Mouse (Mus musculus): ENCODE data around the gene Elmo1.

The Elmo1 gene

DNA sequence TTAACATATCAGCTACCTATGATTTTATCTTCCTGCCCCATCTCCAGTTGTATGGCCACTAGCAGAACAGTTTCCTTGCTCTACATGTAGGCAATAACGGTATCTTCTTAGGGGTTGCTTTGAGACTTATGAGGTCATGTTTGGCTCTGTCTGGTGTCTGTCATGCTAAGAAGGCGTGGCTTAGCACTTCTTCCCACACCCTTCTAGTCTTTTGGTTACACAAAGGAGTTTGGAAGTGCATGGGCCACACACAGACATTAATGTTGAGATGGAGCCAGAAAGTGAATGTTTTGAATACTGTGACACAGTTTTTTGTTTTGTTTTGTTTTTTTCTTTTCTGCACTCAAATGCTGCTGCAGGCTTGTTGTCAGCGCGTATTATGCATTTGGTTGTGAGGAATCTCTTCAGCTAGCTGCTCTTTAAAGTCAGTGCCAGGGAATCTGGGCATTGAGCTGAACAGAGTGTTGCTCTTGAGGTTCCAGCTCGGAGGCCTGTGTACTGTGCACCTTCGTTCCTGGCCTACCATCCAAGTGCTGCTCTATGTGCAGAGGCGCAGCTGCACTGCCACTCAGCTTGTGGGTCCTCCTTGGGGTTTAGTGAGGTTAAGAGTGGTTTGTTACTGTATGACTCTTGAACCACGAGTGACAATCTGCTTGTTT, 31.1 kb downstream of the Elmo1 start:
- no peak for DNase-seq (ENCODE audit: low spot score in 2 of 2)

DNA sequence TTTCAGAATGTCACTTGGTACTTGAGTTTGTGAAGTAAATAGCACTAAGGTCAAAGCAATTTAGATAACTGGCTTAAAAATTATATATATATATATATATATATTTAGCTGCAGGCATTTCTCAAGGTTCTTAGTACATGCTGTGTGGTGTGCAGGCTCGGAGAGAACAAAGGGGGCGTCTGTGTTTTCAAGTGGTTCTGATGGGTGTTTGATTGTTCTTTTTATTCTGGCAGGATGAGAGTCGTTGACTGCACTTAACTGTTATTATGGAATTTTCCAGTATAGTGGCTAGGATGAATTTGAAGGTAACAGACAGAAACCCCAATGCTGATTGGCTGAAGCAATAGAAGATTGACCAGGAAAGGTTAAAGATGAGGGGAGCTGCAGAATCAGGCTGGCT, 33.6 kb downstream of the Elmo1 start:
- DNase-seq (ENCODE audit: low spot score in 2 of 2), result no peak

DNA sequence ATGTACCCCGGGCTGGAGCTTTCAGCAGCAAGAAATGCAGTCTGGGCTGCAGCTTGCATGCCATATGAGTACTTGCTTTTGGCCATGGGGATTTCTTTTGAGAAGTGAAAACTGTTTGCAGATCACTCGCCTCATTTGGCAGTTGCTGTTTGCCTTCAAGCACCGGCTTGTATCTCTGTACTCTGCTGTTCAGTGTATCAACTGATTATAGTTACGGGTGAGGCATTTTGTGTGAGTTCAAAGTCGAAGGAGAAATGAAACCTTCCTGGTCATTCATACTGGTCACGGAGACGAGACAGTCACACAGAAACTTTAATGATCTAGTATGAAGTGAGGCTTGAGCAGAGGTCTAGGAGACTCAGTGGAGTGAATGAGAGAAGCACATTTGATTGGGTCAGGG, 34.6 kb downstream of the Elmo1 start:
- DNase-seq (ENCODE audit: low spot score in 2 of 2), result no peak

DNA sequence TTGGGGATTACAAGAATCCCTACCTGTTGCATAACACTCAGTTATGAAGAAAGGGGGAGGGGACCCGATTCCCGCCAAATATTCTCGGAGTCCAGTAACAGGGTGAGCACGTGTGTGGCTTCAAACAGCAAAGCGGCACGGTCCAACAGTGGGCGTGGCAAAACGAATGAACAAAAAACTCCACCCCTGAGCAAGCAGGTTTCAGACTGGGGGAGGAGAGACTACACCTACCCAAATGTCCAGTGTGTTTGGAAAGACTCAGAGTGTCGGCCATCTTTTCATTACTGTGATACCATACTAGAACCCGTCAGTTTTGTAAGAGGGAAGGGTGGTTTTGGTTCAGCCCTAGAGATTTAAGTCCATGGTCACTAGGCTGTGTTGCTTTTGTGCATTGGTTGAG, 35.4 kb downstream of the Elmo1 start:
- no peak for DNase-seq (ENCODE audit: low spot score in 2 of 2)

DNA sequence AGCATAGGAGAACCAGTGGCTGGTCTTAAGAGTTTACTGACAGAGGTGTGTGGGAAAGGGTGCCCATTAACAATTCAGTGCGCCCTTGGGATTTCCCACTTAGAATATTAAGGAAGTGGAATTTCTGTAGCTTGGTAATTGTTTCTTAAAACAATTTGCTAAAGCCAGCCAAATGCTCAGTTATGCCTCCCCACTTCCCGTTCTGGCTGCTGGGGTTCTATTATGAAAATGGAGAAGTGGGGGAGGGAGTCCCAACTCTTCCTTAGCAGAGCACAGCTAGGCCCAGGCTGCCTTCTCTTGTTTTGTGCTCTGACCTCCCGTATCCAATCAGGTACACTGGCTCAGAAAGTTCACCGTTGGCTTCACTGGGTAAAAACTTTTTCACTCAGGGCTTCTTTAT, 37.2 kb downstream of the Elmo1 start:
- peak in 1 of 2 experiments; percentile 30 for DNase-seq (ENCODE audit: low spot score in 2 of 2)

DNA sequence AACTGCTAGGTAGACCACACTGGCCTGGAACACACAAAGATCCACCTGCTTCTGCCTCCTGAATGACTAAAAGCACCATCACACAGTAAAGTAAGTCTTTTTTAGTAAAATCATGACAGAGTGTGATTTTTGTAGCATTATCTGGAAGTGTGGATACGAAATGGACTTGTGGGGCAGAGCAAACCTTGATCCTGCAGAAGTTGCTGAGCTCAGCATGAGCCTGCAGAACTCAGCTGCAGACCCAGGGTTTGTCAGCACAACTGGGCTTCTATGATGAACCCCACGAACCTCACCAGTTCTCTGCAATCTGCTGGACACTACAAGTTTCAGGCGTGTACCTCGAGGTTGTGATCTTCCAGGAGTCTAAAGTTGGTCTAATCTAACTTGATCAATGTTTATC, 37.7 kb downstream of the Elmo1 start:
- no peak for DNase-seq (ENCODE audit: low spot score in 2 of 2)

DNA sequence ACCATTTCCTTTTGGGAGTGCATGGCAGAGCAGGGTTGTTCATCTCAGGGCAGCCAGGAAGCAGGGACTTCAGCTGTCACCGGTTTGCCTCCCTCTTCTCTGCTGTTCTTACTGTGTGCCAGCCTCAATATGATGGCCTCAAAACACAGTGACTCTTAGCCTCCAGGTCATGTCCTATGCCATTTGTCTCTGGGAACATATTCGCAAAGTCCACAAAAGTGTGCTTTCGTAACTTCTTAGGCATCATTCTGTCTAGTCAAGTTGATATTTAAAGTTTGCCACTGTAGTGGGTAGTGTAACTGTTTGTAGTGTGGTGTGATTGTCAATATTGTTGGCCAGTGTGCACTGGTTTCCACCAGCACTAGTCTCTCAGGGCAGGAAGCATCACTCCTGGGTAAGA, 40.3 kb downstream of the Elmo1 start:
- no peak for DNase-seq (ENCODE audit: low spot score in 2 of 2)

DNA sequence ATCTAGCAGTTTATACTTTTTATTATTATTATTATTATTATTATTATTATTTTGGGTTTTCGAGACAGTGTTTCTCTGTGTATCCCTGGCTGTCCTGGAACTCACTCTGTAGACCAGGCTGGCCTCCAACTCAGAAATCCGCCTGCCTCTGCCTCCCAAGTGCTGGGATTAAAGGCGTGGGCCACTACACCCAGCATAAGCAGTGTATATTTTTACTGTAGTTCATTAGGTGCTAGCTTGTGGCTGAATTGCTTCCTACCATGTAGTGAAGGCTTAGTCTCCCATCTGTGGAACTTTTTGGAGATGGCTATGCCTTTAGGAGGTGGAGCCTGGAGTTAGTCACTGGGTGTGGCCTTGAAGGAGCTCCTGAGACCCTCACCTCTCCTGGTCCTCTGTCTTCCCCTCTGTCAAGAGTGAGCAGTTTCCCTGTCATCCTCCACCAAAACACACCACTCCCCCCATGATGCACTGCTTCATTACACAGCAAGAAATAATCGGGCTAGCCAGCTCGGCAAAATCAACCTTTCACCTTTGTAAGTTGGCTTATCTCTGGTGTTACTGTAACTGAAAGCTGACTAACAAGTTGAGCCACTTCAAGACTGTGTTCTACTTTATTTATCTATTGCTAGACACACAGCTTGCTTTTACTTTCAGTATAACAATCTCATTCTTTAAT, 41.1 kb downstream of the Elmo1 start:
- peak in 1 of 2 experiments; percentile 63 for DNase-seq (ENCODE audit: low spot score in 2 of 2)

DNA sequence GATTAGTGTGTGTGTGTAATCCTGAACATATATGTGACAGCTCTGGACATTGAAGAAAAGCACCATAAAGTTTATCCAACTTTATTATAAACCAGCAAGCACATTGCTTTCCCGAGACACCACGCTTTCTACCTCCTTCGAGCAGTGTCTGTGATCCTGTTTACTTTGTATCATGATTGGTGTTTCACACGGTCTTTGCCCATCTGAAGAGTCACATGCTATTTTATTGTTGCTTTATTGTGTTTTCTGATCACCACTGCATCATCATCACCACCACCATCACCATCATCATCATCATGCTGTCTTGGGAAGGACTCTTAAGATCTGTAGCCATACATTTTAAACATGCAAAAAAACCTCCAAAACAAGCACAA, 41.6 kb downstream of the Elmo1 start:
- DNase-seq (ENCODE audit: low spot score in 2 of 2), result no peak

DNA sequence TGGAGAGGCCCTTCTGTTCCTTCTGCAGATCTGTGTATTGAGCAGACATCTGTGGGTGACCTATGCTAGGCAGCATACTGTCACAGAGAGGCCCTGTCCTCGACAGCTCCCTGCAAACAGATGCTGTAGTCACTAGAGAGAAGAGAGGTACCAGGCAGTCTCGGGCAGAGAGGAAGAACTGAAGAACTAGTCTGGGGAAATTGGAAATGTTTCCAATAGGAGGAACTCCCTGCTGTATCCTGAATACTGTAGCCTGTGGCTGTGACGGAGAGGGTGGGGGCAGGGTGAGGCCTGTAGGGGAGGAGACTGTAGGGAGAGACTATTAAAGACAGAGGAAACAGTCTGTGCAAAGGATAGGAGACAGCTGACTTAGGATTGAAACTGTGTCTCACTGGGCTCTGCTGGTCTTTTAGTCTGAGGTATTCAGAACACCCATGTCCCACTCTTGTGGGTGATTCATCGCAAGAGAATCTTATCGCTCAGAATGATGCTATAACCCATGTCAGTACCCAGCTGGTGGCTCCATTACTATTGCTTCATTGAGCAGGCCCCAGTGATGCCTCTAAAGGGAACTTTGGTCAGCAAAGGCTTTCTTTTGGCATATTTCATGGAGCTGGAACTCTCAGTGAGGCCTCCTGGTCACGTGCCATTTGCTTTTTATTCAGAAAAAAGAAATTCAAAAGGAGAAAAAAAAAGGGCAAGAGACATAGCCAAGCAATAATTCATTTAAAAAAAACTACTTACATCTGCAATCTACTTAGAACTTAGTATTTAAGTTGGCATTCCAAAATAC, 43.4 kb downstream of the Elmo1 start:
- no peak for DNase-seq (ENCODE audit: low spot score in 2 of 2)

DNA sequence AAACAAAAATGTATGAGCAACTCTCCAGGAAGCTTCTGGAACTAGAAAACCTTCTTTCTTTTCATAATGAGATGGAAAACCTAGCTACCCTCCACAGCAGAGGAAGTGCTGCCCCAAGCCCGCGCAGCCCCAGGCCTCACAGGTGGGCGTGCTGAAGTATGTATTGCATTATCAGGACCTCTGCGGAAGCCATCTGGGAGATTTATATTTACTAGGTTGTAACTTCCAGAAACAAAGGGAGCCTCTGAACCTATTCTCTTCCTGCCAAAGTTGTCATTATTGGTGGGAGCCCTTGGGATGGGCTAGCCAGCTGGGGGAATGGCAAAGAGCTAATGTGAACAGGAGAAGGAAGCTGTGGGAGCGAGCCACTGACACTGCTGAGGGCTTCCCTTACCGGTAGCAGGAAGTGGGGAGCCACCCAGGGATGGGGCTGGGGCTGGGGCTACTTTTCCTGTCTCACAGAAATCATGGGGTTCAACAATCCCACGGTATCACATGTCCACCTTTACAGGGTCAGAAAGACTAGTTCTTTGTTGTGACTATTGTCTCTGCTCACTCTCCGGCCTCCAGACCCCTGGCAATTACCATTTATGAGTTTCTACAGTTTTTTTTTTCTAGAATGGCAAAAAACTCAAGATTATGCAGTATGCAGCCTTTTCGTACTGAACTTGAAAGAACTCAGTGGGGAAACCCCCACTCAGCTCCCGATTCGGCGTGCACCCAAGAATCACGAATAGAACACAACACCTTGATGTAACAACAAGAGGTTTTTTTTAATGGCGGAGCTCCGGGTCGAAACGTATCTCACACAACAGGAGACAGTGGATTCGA, 44.2 kb downstream of the Elmo1 start:
- no peak for DNase-seq (ENCODE audit: low spot score in 2 of 2)

DNA sequence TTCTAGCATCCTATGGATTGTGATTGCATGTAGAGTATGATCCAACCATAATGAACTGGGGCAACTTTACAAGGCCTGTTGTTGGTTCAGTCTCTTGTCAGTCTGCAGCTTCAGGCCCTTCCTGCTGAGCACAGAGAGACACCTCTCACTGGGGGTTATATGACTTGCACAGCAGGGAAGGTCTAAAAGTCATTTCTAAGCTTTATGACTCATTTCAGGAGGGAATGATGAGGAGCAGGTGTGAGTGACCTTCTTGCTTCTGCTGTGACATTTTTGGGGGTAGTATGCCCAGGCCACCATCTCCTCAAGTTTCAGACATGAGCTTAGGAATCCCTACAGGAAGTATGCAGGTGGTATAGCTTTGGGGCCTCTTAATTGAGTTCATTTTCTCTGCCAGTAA, 46.4 kb downstream of the Elmo1 start:
- DNase-seq (ENCODE audit: low spot score in 2 of 2), result no peak

DNA sequence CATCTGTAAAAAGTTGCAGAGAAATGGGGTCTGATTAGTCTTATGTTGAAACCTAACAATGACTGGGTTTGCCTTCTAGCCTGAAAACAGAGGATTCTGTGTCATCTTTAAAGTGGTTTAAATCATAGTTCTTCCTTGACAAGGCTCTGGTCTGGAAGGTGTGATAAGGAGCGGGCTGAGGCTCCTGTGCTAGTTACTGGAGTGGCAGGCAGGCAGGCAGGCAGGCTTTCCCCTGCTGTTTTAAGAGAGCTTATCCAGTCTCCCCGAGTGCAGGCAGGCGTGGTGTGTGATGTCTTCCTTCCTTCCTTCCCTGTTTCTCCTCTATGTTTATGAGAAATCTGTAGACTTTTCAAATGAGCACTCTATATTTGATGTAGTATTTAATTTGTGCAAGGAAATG, 48.1 kb downstream of the Elmo1 start:
- DNase-seq (ENCODE audit: low spot score in 2 of 2), result no peak

DNA sequence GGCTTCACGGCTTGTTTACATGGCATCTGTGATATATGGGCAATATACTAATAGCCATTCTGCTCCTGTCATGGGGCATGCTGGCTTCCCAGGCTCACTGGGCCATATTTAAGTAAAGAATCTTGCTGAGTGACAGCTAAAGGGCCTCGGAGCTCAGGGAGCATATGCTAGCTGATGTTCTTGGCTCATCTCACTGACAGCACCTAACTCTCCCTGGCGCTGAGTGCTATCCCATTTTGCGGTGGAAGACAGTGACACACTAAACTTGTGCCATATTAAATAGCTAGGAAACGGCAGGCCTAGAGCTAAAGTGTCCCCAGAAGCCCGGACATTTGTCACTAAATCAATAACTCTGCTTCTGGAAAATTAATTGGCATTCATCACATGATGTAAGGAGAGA, 48.7 kb downstream of the Elmo1 start:
- no peak for DNase-seq (ENCODE audit: low spot score in 2 of 2)

DNA sequence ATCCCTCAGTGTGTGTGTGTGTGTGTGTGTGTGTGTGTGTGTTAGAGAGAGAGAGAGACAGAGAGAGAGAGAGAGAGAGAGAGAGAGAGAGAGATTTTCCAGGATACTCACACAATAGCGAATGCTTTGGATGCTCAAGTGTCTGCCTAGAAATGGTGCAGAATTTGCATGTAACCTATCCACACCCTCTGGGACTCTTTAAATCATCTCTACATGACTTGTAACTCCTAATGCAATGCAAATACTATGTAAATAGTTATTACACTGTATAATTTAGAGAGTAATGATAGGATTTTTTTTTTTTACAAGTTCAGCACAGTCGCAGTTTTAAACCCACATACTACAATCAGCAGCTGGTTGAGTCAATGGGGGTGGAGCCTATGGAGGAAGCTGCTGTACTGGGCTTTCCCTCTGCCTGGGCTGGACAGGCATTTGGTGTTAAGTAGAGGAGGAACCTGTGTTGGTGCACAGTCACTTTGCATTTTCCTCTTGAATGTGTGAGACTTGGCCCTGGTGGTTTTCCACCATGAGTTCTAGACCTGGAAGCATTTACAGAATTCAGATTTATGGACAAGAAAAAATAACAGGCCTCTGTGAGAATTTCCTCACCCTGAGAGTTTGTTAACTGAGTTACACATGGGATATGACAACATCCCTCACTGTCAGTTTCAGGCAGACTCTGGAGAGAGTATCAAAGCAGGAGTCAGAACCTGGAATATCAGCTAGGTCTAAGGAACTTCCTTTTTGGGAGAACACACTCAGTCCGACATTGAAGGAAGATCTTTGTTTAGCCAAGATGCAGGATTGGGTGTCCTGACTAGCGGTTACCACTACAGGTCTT, 49.6 kb downstream of the Elmo1 start:
- peak in 1 of 2 experiments; percentile 47 for DNase-seq (ENCODE audit: low spot score in 2 of 2)

DNA sequence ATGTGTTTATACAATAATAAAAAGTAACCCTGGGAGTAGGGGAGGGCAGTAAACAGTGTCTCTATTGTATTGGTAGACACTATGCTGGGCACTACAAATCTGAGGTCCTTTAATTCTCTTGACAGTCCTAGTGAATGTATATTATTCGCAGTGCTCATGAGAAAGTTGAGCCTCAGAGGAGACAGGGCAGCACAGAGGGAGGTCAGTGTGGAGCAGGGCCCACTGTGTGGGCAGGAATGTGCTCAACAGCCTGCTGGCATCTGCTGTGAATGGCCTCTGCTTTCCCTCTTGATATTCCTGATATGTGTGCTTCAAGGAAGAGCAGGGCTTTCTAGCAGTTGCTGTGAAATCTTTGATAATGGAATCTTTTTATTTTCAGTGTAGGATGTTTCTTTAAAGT, 52.2 kb downstream of the Elmo1 start:
- DNase-seq (ENCODE audit: low spot score in 2 of 2), result no peak

DNA sequence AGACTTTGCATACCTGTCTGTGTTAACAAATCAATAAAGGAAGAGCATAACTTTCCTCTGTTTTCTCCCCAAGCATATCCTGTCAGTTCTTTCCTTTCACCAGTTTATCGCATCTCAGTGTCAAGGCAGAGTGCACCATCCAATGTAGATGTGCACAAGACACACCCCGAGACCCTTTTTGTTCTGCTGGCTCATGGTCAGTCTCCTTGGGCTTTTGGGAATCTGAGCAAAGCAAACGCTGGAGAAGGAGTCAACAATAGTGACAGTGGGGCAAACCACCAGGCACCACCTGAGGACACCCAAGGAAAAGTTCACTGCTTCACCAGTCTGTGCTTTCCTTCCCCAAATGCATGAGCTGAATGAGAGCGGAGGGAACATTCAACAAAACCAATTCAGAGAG, 56.5 kb downstream of the Elmo1 start:
- no peak for DNase-seq (ENCODE audit: low spot score in 2 of 2)

DNA sequence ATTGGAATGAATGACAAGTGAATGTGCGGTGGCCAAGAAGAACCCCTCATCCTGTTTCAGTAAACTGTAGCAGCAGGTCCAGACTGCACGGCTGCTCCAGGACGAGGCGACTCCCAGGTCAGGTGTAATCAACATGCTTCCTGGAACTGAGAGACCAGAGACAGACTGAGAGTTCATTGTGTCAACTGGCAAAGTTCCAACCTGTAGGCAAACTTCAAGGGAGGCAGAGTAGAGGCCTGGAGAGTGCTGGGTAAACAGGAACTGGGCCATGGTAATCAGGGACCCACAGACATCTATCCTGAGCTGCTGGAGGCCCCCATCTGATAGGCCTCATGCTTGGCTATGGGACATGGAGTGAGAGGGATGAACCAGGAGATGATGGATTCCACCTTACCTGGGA, 57.3 kb downstream of the Elmo1 start:
- DNase-seq (ENCODE audit: low spot score in 2 of 2), result no peak

DNA sequence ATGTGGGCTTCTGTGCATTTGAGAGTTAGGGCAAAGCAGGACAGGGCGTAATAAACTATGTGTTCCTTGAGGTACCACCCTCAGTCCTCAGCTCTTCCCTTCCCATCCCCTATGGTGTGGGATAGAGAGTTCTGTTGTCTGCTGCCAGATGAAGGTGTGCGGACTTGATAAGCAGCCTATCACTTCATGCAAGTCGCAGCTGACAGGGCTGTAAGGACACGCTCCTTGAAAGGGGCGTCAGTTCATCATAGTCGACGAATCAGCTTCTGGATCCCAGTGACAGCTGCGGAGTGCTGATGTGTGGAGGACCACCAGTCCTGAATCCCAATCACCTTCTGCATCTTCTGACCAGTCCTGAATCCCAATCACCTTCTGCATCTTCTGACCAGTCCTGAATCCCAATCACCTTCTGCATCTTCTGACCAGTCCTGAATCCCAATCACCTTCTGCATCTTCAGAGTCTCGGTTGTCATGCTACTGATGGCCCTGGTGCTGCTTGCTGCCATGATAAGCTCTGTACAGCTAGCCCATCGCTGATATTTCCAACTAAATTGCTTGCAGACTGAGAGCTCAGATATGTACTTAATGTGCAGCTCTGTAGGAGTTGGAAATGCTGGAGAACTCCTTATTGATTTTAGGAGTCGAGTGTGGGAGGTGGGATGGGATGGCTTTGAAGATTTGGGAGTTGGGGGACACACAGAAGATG, 59.9 kb downstream of the Elmo1 start:
- DNase-seq (ENCODE audit: low spot score in 2 of 2), result peak; percentile 63 to 89

DNA sequence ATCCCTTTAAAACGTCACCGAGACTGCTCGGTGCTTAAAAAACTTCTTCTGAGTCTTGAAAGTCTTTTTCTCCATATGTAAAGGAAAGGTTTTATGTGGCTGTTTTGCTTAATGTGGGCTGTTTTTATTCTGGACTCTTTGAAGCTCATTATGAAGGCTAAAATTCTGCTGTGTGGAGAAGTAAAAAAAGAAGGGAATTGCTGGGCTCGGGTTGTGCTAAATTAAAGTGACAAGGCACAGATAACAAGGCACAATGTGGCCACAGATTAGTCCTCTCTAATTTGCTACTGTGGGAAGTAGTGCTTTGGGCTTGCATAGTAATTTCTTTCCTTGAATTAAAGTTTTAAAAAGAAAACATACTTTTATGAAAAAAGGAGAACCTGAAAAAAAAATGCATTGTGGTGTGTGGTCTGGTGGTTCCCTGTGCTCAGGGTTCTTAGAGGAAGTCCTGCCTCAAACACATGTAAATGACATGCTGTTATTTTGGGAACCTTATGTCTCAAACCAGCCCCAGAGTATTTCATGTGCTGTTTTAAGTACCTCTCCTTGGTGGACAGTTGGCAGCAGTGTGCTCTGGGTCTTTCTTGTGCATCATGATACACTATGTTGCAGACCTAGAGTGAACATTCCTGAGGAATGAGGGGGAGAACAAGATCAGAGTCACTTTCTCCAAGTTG, 61.0 kb downstream of the Elmo1 start:
- DNase-seq (ENCODE audit: low spot score in 2 of 2), result no peak
